Mouse (Mus musculus) lung, embryonic 14.5 days (tissue): ENCODE measurements around the gene Slc23a2. TPM values are rescaled to one million over a fixed set of nuclear protein-coding genes. Genes with fewer than 3 reads are reported as not detected.

Source experiments
- ATAC-seq: fragments of 200-750 bp; cut with Nextera tagmentation; 2 replicates; pipeline ENCODE4 v1.8.0; 2017; ENCODE audit warnings: mild to moderate bottlenecking, moderate TSS enrichment, moderate library complexity; ENCODE audit not compliant: insufficient read depth
- DNase-seq: peaks from one replicate; pipeline ENCODE4 v3.0.0-alpha.2; 2015
- H3K27ac ChIP-seq: fragments of 300-500 bp; sonication (generic); 2 replicates; pipeline ENCODE4 v1.5.1; 2014; ENCODE audit warnings: low read depth, mild to moderate bottlenecking, moderate library complexity
- H3K27me3 ChIP-seq: fragments of 300-500 bp; sonication (generic); 2 replicates; pipeline ENCODE4 v1.6.1; 2014; ENCODE audit warnings: low read length, control low read depth; ENCODE audit not compliant: insufficient read depth
- H3K36me3 ChIP-seq: fragments of 300-500 bp; sonication (generic); 2 replicates; pipeline ENCODE4 v1.6.1; 2014; ENCODE audit warnings: control low read depth; ENCODE audit not compliant: insufficient read depth
- H3K4me1 ChIP-seq: fragments of 300-500 bp; sonication (generic); 2 replicates; pipeline ENCODE4 v1.6.1; 2014; ENCODE audit warnings: antibody characterized with exemption, control low read depth; ENCODE audit not compliant: insufficient read depth
- H3K4me2 ChIP-seq: fragments of 300-500 bp; sonication (generic); 2 replicates; pipeline ENCODE4 v1.6.1; 2014; ENCODE audit warnings: mild to moderate bottlenecking
- H3K4me3 ChIP-seq: fragments of 300-500 bp; sonication (generic); 2 replicates; pipeline ENCODE4 v1.5.1; 2014; ENCODE audit warnings: low read depth, low read length
- H3K9ac ChIP-seq: fragments of 300-500 bp; sonication (generic); 2 replicates; pipeline ENCODE4 v1.6.1; 2014
- H3K9me3 ChIP-seq: fragments of 300-500 bp; sonication (generic); 2 replicates; pipeline ENCODE4 v1.6.1; 2016; ENCODE audit warnings: low read depth, low read length, control low read depth
- CTCF ChIP-seq: IDR thresholded peaks from 2 replicates; pipeline ENCODE4 v1.5.1; 2016; ENCODE audit warnings: antibody characterized with exemption, low read depth
- WGBS: fragments of 180-500 bp; shearing (Covaris S2); extraction: QIAGEN DNeasy Blood & Tissue Kit; methylation state at CpG from one replicate; pipeline ENCODE4 v1.1.7; 2014; 5-methylcytosine and 5-hydroxymethylcytosine counted together
- polyA plus RNA-seq: library from polyadenylated mRNA; unstranded; fragments of >200 nt; fragmentation: Nextera tagmentation; extraction: Ambion mirVana; gene quantifications from 2 replicates; pipeline ENCODE4 v1.2.1, GENCODE M21; 2014

The Slc23a2 gene
- polyA plus RNA-seq, 1 experiment from 2014 or later: 17.3 TPM

GRCm38 (mm10) chr2:132020991-132021541, 123.8 kb downstream of the Slc23a2 start:
- Histone ChIP-seq H3K4me3 (no peak overlapping the region), H3K27ac (peak overlapping the region; percentile 48; the same call in 1 of the 2 replicates), H3K4me1 (no peaks in the 10 kb centered on the region), H3K9me3 (no peaks in the 10 kb centered on the region), H3K4me2 (peak overlapping the region; percentile 16; the same call in 1 of the 2 replicates), H3K36me3 (no peaks in the 10 kb centered on the region), H3K9ac (no peak overlapping the region), H3K27me3 (no peaks in the 10 kb centered on the region)
- 38% methylated on average over 5 of the region's 5 CpGs for WGBS
- ATAC-seq (peak; percentile 74), DNase-seq (peak; percentile 64)
- TF ChIP-seq CTCF: no peak

- 0 out of 2 replicates have a peak, but pooled peaks have one; percentile 11 for ATAC-seq
- H3K4me2 ChIP-seq: 0 out of 2 replicates have a peak overlapping the region, but pooled peaks have one; percentile 16
- H3K9me3 ChIP-seq: no peaks in the 10 kb centered on the region
- H3K9ac ChIP-seq: no peak overlapping the region
- peak overlapping the region; percentile 47; the same call in 1 of the 2 replicates for H3K27ac ChIP-seq
- no peak for DNase-seq
- no peaks in the 10 kb centered on the region for H3K27me3 ChIP-seq
- WGBS: 53% methylated on average over 7 of the region's 7 CpGs
- no peaks in the 10 kb centered on the region for H3K36me3 ChIP-seq
- H3K4me3 ChIP-seq: no peak overlapping the region
- H3K4me1 ChIP-seq: no peaks in the 10 kb centered on the region
- no peak for TF ChIP-seq CTCF
Observed at GRCm38 (mm10) chr2:132020420-132020819, 124.5 kb downstream of the Slc23a2 start.

- H3K27me3 ChIP-seq: no peaks in the 10 kb centered on the region
- H3K9ac ChIP-seq: no peak overlapping the region
- H3K27ac ChIP-seq: no peak overlapping the region; the same call in 1 of the 2 replicates
- no peak overlapping the region for H3K4me3 ChIP-seq
- no peak overlapping the region for H3K4me2 ChIP-seq
- no peaks in the 10 kb centered on the region for H3K4me1 ChIP-seq
- ATAC-seq: no peak
- WGBS: 71% methylated on average over 3 of the region's 3 CpGs
- DNase-seq: no peak
- no peaks in the 10 kb centered on the region for H3K36me3 ChIP-seq
- no peak for TF ChIP-seq CTCF
- H3K9me3 ChIP-seq: no peaks in the 10 kb centered on the region
Observed at GRCm38 (mm10) chr2:132019372-132019811, 125.5 kb downstream of the Slc23a2 start.

- Histone ChIP-seq H3K4me2 (no peak overlapping the region), H3K9ac (no peak overlapping the region), H3K36me3 (no peaks in the 10 kb centered on the region), H3K27me3 (no peaks in the 10 kb centered on the region), H3K4me1 (no peaks in the 10 kb centered on the region), H3K9me3 (no peaks in the 10 kb centered on the region), H3K4me3 (no peak overlapping the region), H3K27ac (no peak overlapping the region)
- no peak for DNase-seq
- WGBS: 38% methylated on average over 4 of the region's 4 CpGs
- TF ChIP-seq CTCF: no peak
- ATAC-seq: no peak
Observed at GRCm38 (mm10) chr2:132018156-132018555, 126.8 kb downstream of the Slc23a2 start.

GRCm38 (mm10) chr2:132017611-132018010, 127.3 kb downstream of the Slc23a2 start:
- Histone ChIP-seq H3K4me3 (no peak overlapping the region), H3K36me3 (no peaks in the 10 kb centered on the region), H3K4me1 (no peaks in the 10 kb centered on the region), H3K27me3 (no peaks in the 10 kb centered on the region), H3K9me3 (no peaks in the 10 kb centered on the region), H3K9ac (no peak overlapping the region), H3K4me2 (no peak overlapping the region), H3K27ac (no peak overlapping the region)
- no peak for TF ChIP-seq CTCF
- peak; percentile 79; the same call in 1 of the 2 replicates for ATAC-seq
- peak; percentile 70 for DNase-seq
- WGBS: 29% methylated on average over 7 of the region's 7 CpGs

GRCm38 (mm10) chr2:132016034-132016433, 128.9 kb downstream of the Slc23a2 start:
- no peaks in the 10 kb centered on the region for H3K9me3 ChIP-seq
- no peak overlapping the region for H3K4me3 ChIP-seq
- H3K27ac ChIP-seq: no peak overlapping the region
- 84% methylated on average over 1 of the region's 1 CpGs for WGBS
- no peak for TF ChIP-seq CTCF
- ATAC-seq (no peak), DNase-seq (no peak)
- H3K9ac ChIP-seq: no peak overlapping the region
- no peaks in the 10 kb centered on the region for H3K36me3 ChIP-seq
- H3K4me2 ChIP-seq: no peak overlapping the region
- no peaks in the 10 kb centered on the region for H3K27me3 ChIP-seq
- H3K4me1 ChIP-seq: no peaks in the 10 kb centered on the region

GRCm38 (mm10) chr2:132013152-132013551, 131.8 kb downstream of the Slc23a2 start:
- Histone ChIP-seq H3K36me3 (no peaks in the 10 kb centered on the region), H3K4me1 (no peaks in the 10 kb centered on the region), H3K9ac (no peak overlapping the region), H3K27ac (no peak overlapping the region), H3K9me3 (no peaks in the 10 kb centered on the region), H3K27me3 (no peaks in the 10 kb centered on the region), H3K4me3 (no peak overlapping the region), H3K4me2 (no peak overlapping the region)
- DNase-seq: no peak
- no peak for TF ChIP-seq CTCF
- WGBS: 86% methylated on average over 4 of the region's 4 CpGs
- no peak for ATAC-seq
